Mouse (Mus musculus): ENCODE results near the gene Vmn1r225.
"Not testable (repeated sequence)": the region's sequence is repeated elsewhere in the genome, so short reads cannot be mapped to it uniquely, and the experiment has no call there.

The Vmn1r225 gene

GRCm38 (mm10) chr17:20497858-20498257 is at the start of gene Vmn1r225:
Vmn1r225 (plus strand) TSS chr17:20498158.
- no peak for DNase-seq (ENCODE audit: low spot score)

GRCm38 (mm10) chr17:20473311-20473710 is 24.6 kb upstream of the Vmn1r225 start:
- DNase-seq (ENCODE audit: low spot score) = no peak

GRCm38 (mm10) chr17:20481231-20481630 is 16.7 kb upstream of the Vmn1r225 start, which contains the start of gene Vmn2r108:
Vmn2r108 (minus strand) TSS chr17:20481331.
- no peak for DNase-seq (ENCODE audit: low spot score)

GRCm38 (mm10) chr17:20508247-20508646 is 10.3 kb downstream of the Vmn1r225 start:
- not testable (repeated sequence) for DNase-seq (ENCODE audit: low spot score)
